In the genomic region with DNA sequence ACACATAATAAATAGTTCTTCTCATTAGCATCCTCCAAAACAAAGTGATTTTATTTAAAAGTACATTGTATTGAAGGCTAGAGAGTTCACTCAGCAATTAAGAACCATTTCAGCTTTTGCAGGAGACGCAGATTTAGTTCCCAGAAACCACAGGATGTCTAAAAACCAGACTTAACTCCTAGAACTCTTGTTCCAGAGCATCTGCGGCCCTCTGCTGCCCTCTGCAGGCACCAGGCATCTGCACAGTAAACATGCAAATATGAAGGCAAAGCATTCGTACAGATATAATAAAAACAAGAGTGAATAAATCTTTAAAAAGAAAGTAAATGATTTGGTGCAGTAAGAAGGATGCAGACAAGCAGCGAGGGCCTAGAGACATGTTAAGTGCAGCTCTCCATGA, we compare ENCODE assay signal across 9 mouse cellular contexts. TPM values are rescaled to one million over a fixed set of nuclear protein-coding genes. Genes with fewer than 3 reads are reported as not detected.
A peak's percentile ranks its signal among the peaks of the same experiment; 100 is the strongest.
DNase-seq lines count a peak whose midpoint lies in the region; ATAC-seq and TF ChIP-seq lines count a peak whose summit lies in the region.
"Had no signal": no experiment of that assay in that cellular context is flagged by ENCODE, and none has a peak within 500 bp of the region (broad histone marks: within the 10 kb centered on the region; RNA-seq: fewer than 3 reads in every experiment).

No protein-coding gene starts in this region.

- no peak for TF ChIP-seq POLR2A in embryonic fibroblast, embryonic 13.5 days (IDR thresholded peaks at IDR 0.05; ENCODE audit: low read depth, low read length)

- H3K9ac ChIP-seq in forebrain, postnatal 0 days: no peak overlapping the region
- no peak overlapping the region for H3K9ac ChIP-seq in forebrain, embryonic 12.5 days
- no peak overlapping the region for H3K9ac ChIP-seq in midbrain, postnatal 0 days (replicated peaks; ENCODE audit: low read length, poor library complexity, severe bottlenecking)

- TF ChIP-seq CTCF in forebrain, postnatal 0 days (IDR thresholded peaks at IDR 0.05; ENCODE audit: low read depth): peak; percentile 75
- TF ChIP-seq CTCF in embryonic fibroblast, embryonic 13.5 days (IDR thresholded peaks at IDR 0.05; ENCODE audit: borderline replicate concordance, insufficient read depth, low read length): peak; percentile 71; the same call in 1 of the 2 replicates
- TF ChIP-seq CTCF in midbrain, postnatal 0 days (IDR thresholded peaks at IDR 0.05): peak; percentile 85

- WGBS in forebrain, postnatal 0 days: 46% methylated on average over 4 of the region's 4 CpGs
- WGBS in forebrain, embryonic 12.5 days: 58% methylated on average over 4 of the region's 4 CpGs
- WGBS in midbrain, postnatal 0 days: 56% methylated on average over 4 of the region's 4 CpGs

- no peak for ATAC-seq in forebrain, postnatal 0 days
- ATAC-seq in forebrain, embryonic 12.5 days (ENCODE audit: low FRiP score): no peak
- ATAC-seq in midbrain, postnatal 0 days (ENCODE audit: low FRiP score): no peak

- no peaks in the 10 kb centered on the region for H3K36me3 ChIP-seq in forebrain, postnatal 0 days (ENCODE audit: insufficient read depth)
- H3K36me3 ChIP-seq in forebrain, embryonic 12.5 days (replicated peaks): no peaks in the 10 kb centered on the region
- H3K36me3 ChIP-seq in midbrain, postnatal 0 days (ENCODE audit: insufficient read depth, low read length): no peaks in the 10 kb centered on the region

- DNase-seq in forebrain, postnatal 0 days: peak; percentile 68
- DNase-seq in 3134 (ENCODE audit: extremely low read depth, insufficient read length, low spot score) (peak; percentile 7), adipocyte (ENCODE audit: low spot score) (peak; percentile 73)
- DNase-seq in layer of hippocampus, postnatal 10 days (ENCODE audit: low spot score in 2 of 2): peak; percentile 67 to 80
- peak; percentile 48 for DNase-seq in midbrain, postnatal 0 days (ENCODE audit: low spot score)
- peak; percentile 48 to 66 for DNase-seq in urinary bladder, postnatal 36 days (ENCODE audit: low spot score in 2 of 2)

- H3K27me3 ChIP-seq in forebrain, postnatal 0 days (ENCODE audit: insufficient read depth, low read length): no peaks in the 10 kb centered on the region
- no peaks in the 10 kb centered on the region for H3K27me3 ChIP-seq in forebrain, embryonic 12.5 days
- H3K27me3 ChIP-seq in midbrain, postnatal 0 days (ENCODE audit: insufficient read depth, low read length): no peaks in the 10 kb centered on the region

- H3K27ac ChIP-seq in forebrain, postnatal 0 days (ENCODE audit: low read depth, low read length): no peak overlapping the region
- no peak overlapping the region for H3K27ac ChIP-seq in forebrain, embryonic 12.5 days
- no peak overlapping the region for H3K27ac ChIP-seq in embryonic fibroblast, embryonic 13.5 days (ENCODE audit: insufficient read depth, low read length)
- no peak overlapping the region for H3K27ac ChIP-seq in midbrain, postnatal 0 days (ENCODE audit: low read depth, low read length)
- H3K27ac ChIP-seq: macrophage had no signal

- no peak overlapping the region for H3K4me2 ChIP-seq in forebrain, postnatal 0 days (ENCODE audit: low read depth)
- no peak overlapping the region for H3K4me2 ChIP-seq in forebrain, embryonic 12.5 days
- no peak overlapping the region for H3K4me2 ChIP-seq in midbrain, postnatal 0 days (ENCODE audit: low read depth, low read length, poor library complexity, severe bottlenecking)

- H3K4me1 ChIP-seq in forebrain, postnatal 0 days (ENCODE audit: insufficient read depth): no peaks in the 10 kb centered on the region
- no peaks in the 10 kb centered on the region for H3K4me1 ChIP-seq in forebrain, embryonic 12.5 days
- no peaks in the 10 kb centered on the region for H3K4me1 ChIP-seq in embryonic fibroblast, embryonic 13.5 days (ENCODE audit: control insufficient read depth, insufficient read depth, low read length)
- no peaks in the 10 kb centered on the region for H3K4me1 ChIP-seq in midbrain, postnatal 0 days (ENCODE audit: insufficient read depth, low read length)

- no peaks in the 10 kb centered on the region for H3K9me3 ChIP-seq in forebrain, postnatal 0 days (ENCODE audit: low read length)
- H3K9me3 ChIP-seq in forebrain, embryonic 12.5 days: no peaks in the 10 kb centered on the region
- no peaks in the 10 kb centered on the region for H3K9me3 ChIP-seq in midbrain, postnatal 0 days (ENCODE audit: low read length)

- H3K4me3 ChIP-seq in forebrain, postnatal 0 days (ENCODE audit: low read depth, low read length): no peak overlapping the region
- H3K4me3 ChIP-seq in forebrain, embryonic 12.5 days (replicated peaks): no peak overlapping the region
- no peak overlapping the region for H3K4me3 ChIP-seq in embryonic fibroblast, embryonic 13.5 days (ENCODE audit: insufficient read depth, low read length)
- H3K4me3 ChIP-seq in midbrain, postnatal 0 days (ENCODE audit: low read depth, low read length): no peak overlapping the region

RNA-seq across cellular contexts. Expression of a gene that starts 8.5 kb away (rescaled TPM):
- not detected in 2 replicates for total RNA-seq in forebrain, postnatal 0 days (2014; rRNA removed)
- not detected in 2 replicates for polyA plus RNA-seq in forebrain, postnatal 0 days (2015; fragmentation: Nextera tagmentation; extraction: Ambion mirVana)
- not detected in 2 replicates for polyA plus RNA-seq in forebrain, embryonic 12.5 days (2016; fragmentation: Nextera tagmentation; extraction: Ambion mirVana)
- not detected in 2 replicates for polyA plus RNA-seq in embryonic fibroblast, embryonic 13.5 days (2011; ENCODE audit: insufficient read length, low read depth, missing spikeins)
- not detected for total RNA-seq in layer of hippocampus, postnatal 10 days (2021)
- not detected in 2 replicates for total RNA-seq in midbrain, postnatal 0 days (2014; rRNA removed)
- polyA plus RNA-seq in midbrain, postnatal 0 days (2015; fragmentation: Nextera tagmentation; extraction: Ambion mirVana): not detected in 2 replicates
- polyA plus RNA-seq: macrophage had no signal

RNA-seq across cellular contexts. Expression of a gene that starts 52.4 kb away (rescaled TPM):
- not detected in 2 replicates for total RNA-seq in forebrain, postnatal 0 days (2014; rRNA removed)
- not detected in 2 replicates for polyA plus RNA-seq in forebrain, postnatal 0 days (2015; fragmentation: Nextera tagmentation; extraction: Ambion mirVana)
- polyA plus RNA-seq in forebrain, embryonic 12.5 days (2016; fragmentation: Nextera tagmentation; extraction: Ambion mirVana): not detected in 2 replicates
- not detected in 2 replicates for polyA plus RNA-seq in embryonic fibroblast, embryonic 13.5 days (2011; ENCODE audit: insufficient read length, low read depth, missing spikeins)
- not detected for total RNA-seq in layer of hippocampus, postnatal 10 days (2021)
- total RNA-seq in midbrain, postnatal 0 days (2014; rRNA removed): not detected in 2 replicates
- not detected in 2 replicates for polyA plus RNA-seq in midbrain, postnatal 0 days (2015; fragmentation: Nextera tagmentation; extraction: Ambion mirVana)
- polyA plus RNA-seq: macrophage had no signal

Comparison
In these comparisons a context has a peak if more than half of its experiments do, and no peak if none do; other contexts are left out.
1. DNase-seq: peak in every context shown above with its lines; median percentile 74 in layer of hippocampus, postnatal 10 days; 73 in adipocyte; 68 in forebrain, postnatal 0 days; 57 in urinary bladder, postnatal 36 days; 48 in midbrain, postnatal 0 days; 7 in 3134.